In the genomic region with DNA sequence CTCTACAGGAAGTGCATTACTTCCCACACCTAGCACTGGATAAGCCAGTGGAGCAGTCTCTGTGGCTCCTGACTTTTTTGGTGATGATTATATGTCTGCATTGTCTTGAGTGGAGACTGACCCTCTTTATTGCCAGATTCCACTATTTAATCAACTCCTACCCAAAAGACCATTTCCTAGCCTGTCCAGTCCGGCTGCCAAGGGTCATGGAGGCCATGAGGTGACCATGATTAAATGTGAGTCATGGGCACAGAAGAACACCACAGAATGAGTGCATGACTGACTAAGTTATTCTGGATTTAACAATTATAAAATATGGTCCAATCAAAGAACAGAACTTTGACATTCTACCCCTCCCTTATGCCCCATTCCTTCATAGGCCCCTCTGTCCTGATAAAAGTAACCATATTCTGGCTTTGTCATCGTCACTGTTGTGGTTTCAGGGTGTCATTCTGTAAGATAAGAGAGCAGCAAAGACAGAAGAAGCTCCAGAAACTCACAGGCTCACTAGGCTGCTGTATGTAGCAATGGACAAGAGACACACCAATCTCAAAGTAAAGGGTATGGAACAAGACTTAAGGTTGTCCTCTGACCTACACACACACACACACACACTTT, we compare ENCODE assay signal across 21 mouse cellular contexts.
DNase-seq lines count a peak whose midpoint lies in the region; ATAC-seq lines count a peak whose summit lies in the region.
"Had no signal": no experiment of that assay in that cellular context is flagged by ENCODE, and none has a peak within 500 bp of the region (broad histone marks: within the 10 kb centered on the region; RNA-seq: fewer than 3 reads in every experiment).

No protein-coding gene starts in this region.

- H3K9me3 ChIP-seq in liver, embryonic 12.5 days (replicated peaks): no peaks in the 10 kb centered on the region
- no peaks in the 10 kb centered on the region for H3K9me3 ChIP-seq in liver, embryonic 13.5 days (replicated peaks)
- H3K9me3 ChIP-seq in neural tube, embryonic 15.5 days (replicated peaks): no peaks in the 10 kb centered on the region
- H3K9me3 ChIP-seq: embryonic facial prominence, embryonic 13.5 days; heart, embryonic 13.5 days; hindbrain, embryonic 15.5 days; limb, embryonic 10.5 days; liver, embryonic 15.5 days; midbrain, embryonic 13.5 days; neural tube, embryonic 13.5 days had no signal

- H3K36me3 ChIP-seq in liver, embryonic 12.5 days: no peaks in the 10 kb centered on the region
- no peaks in the 10 kb centered on the region for H3K36me3 ChIP-seq in liver, embryonic 13.5 days
- no peaks in the 10 kb centered on the region for H3K36me3 ChIP-seq in neural tube, embryonic 15.5 days
- H3K36me3 ChIP-seq: embryonic facial prominence, embryonic 13.5 days; heart, embryonic 13.5 days; hindbrain, embryonic 15.5 days; limb, embryonic 10.5 days; liver, embryonic 15.5 days; midbrain, embryonic 13.5 days; neural tube, embryonic 13.5 days had no signal

- no peak overlapping the region for H3K27ac ChIP-seq in liver, embryonic 12.5 days
- H3K27ac ChIP-seq in liver, embryonic 13.5 days: no peak overlapping the region
- no peak overlapping the region for H3K27ac ChIP-seq in neural tube, embryonic 15.5 days (replicated peaks)
- H3K27ac ChIP-seq: embryonic facial prominence, embryonic 13.5 days; heart, embryonic 13.5 days; hindbrain, embryonic 15.5 days; limb, embryonic 10.5 days; liver, embryonic 15.5 days; midbrain, embryonic 13.5 days; neural tube, embryonic 13.5 days had no signal

- H3K4me3 ChIP-seq in liver, embryonic 12.5 days: no peak overlapping the region
- H3K4me3 ChIP-seq in liver, embryonic 13.5 days (replicated peaks): no peak overlapping the region
- no peak overlapping the region for H3K4me3 ChIP-seq in neural tube, embryonic 15.5 days (replicated peaks)
- H3K4me3 ChIP-seq: embryonic facial prominence, embryonic 13.5 days; heart, embryonic 13.5 days; hindbrain, embryonic 15.5 days; limb, embryonic 10.5 days; liver, embryonic 15.5 days; midbrain, embryonic 13.5 days; neural tube, embryonic 13.5 days had no signal

- no peak for DNase-seq in liver
- DNase-seq in adrenal gland, postnatal 14 days: peak; percentile 19
- no peak for DNase-seq in liver, embryonic 13.5 days
- no peak for DNase-seq in cerebellum, adult 9-10 months
- DNase-seq: B cell, adult 2 months; cerebellum, adult 2 months; kidney, postnatal 36 days; thymus, postnatal 36 days had no signal

- WGBS in liver, embryonic 12.5 days (ENCODE audit: insufficient replicate concordance): 35% methylated on average over 2 of the region's 2 CpGs
- 35% methylated on average over 2 of the region's 2 CpGs for WGBS in liver, embryonic 13.5 days (ENCODE audit: insufficient replicate concordance)
- 68% methylated on average over 2 of the region's 2 CpGs for WGBS in neural tube, embryonic 15.5 days

- peaks cover 11% of the 10 kb centered on the region; the same call in 1 of the 2 replicates for H3K4me1 ChIP-seq in liver, embryonic 12.5 days
- peaks cover 7% of the 10 kb centered on the region; the same call in 1 of the 2 replicates for H3K4me1 ChIP-seq in liver, embryonic 13.5 days (replicated peaks)
- no peaks in the 10 kb centered on the region for H3K4me1 ChIP-seq in neural tube, embryonic 15.5 days
- H3K4me1 ChIP-seq: hindbrain, embryonic 15.5 days; liver, embryonic 15.5 days; neural tube, embryonic 13.5 days had no signal

- H3K4me2 ChIP-seq in liver, embryonic 12.5 days: no peak overlapping the region
- H3K4me2 ChIP-seq in liver, embryonic 13.5 days: no peak overlapping the region
- H3K4me2 ChIP-seq in neural tube, embryonic 15.5 days: no peak overlapping the region
- H3K4me2 ChIP-seq: embryonic facial prominence, embryonic 13.5 days; heart, embryonic 13.5 days; hindbrain, embryonic 15.5 days; liver, embryonic 15.5 days; midbrain, embryonic 13.5 days; neural tube, embryonic 13.5 days had no signal

- ATAC-seq in liver, embryonic 12.5 days: peak; percentile 58; the same call in 1 of the 2 replicates
- peak; percentile 65; the same call in 1 of the 2 replicates for ATAC-seq in liver, embryonic 13.5 days (ENCODE audit: low read depth)
- ATAC-seq in neural tube, embryonic 15.5 days (ENCODE audit: low FRiP score): no peak
- no peak for ATAC-seq in activated CD4-positive, CD25-positive, alpha-beta regulatory T cell, adult 4 months
- ATAC-seq: forebrain, embryonic 16.5 days; intestine, embryonic 16.5 days; lung, postnatal 0 days; midbrain, embryonic 13.5 days had no signal

- no peak overlapping the region for H3K9ac ChIP-seq in liver, embryonic 12.5 days
- no peak overlapping the region for H3K9ac ChIP-seq in liver, embryonic 13.5 days
- H3K9ac ChIP-seq in neural tube, embryonic 15.5 days (replicated peaks): no peak overlapping the region
- H3K9ac ChIP-seq: embryonic facial prominence, embryonic 13.5 days; heart, embryonic 13.5 days; hindbrain, embryonic 15.5 days; liver, embryonic 15.5 days; midbrain, embryonic 13.5 days; neural tube, embryonic 13.5 days had no signal

- H3K27me3 ChIP-seq in liver, embryonic 12.5 days (replicated peaks): no peaks in the 10 kb centered on the region
- no peaks in the 10 kb centered on the region for H3K27me3 ChIP-seq in liver, embryonic 13.5 days
- H3K27me3 ChIP-seq in neural tube, embryonic 15.5 days (replicated peaks): no peaks in the 10 kb centered on the region
- H3K27me3 ChIP-seq: embryonic facial prominence, embryonic 13.5 days; heart, embryonic 13.5 days; hindbrain, embryonic 15.5 days; liver, embryonic 15.5 days; midbrain, embryonic 13.5 days; neural tube, embryonic 13.5 days had no signal

Comparison
In these comparisons a context has a peak if more than half of its experiments do, and no peak if none do; other contexts are left out.
1. ATAC-seq: peak in liver, embryonic 12.5 days (single experiment) and liver, embryonic 13.5 days (single experiment); none in neural tube, embryonic 15.5 days (single experiment) and activated CD4-positive, CD25-positive, alpha-beta regulatory T cell, adult 4 months (single experiment).